Mouse (Mus musculus) erythroblast, embryonic 14.5 days (primary cell): Measurements from ENCODE around the gene Rap2b.

Experiments
- GATA1 ChIP-seq: IDR thresholded peaks from 2 replicates; pipeline ENCODE4 v1.6.1; 2012; ENCODE audit warnings: low read length, inconsistent platforms, mixed read lengths
- TAL1 ChIP-seq: IDR thresholded peaks from 3 replicates; pipeline ENCODE4 v1.6.1; 2012; ENCODE audit warnings: low read length, inconsistent platforms, mixed read lengths

- TF ChIP-seq TAL1 (no peak), GATA1 (no peak)
Measured at GRCm38 (mm10) chr3:61358756-61359293, 2.6 kb upstream of the Rap2b start.
